Mouse (Mus musculus) lung, embryonic 15.5 days (tissue): ENCODE data around the gene Hspa1l. TPM values are rescaled to one million over a fixed set of nuclear protein-coding genes. Genes with fewer than 3 reads are reported as not detected.
A peak's percentile ranks its signal among the peaks of the same experiment; 100 is the strongest.

Source experiments
- ATAC-seq: fragments of 200-750 bp; cut with Nextera tagmentation; 2 replicates; pipeline ENCODE4 v1.8.0; 2017; ENCODE audit warnings: moderate number of reproducible peaks, borderline replicate concordance; ENCODE audit not compliant: low FRiP score, low TSS enrichment; ENCODE audit errors: extremely low read depth
- H3K27ac ChIP-seq: fragments of 300-500 bp; sonication (generic); 2 replicates; pipeline ENCODE4 v1.5.1; 2015; ENCODE audit warnings: moderate library complexity, mild to moderate bottlenecking, inconsistent platforms
- H3K27me3 ChIP-seq: fragments of 300-500 bp; sonication (generic); 2 replicates; pipeline ENCODE4 v1.6.1; 2015; ENCODE audit warnings: inconsistent platforms
- H3K36me3 ChIP-seq: fragments of 300-500 bp; sonication (generic); 2 replicates; pipeline ENCODE4 v1.6.1; 2015; ENCODE audit warnings: inconsistent platforms
- H3K4me1 ChIP-seq: fragments of 300-500 bp; sonication (generic); 2 replicates; pipeline ENCODE4 v1.6.1; 2015; ENCODE audit warnings: inconsistent platforms
- H3K4me2 ChIP-seq: fragments of 300-500 bp; sonication (generic); 2 replicates; pipeline ENCODE4 v1.6.1; 2015; ENCODE audit warnings: inconsistent platforms, mild to moderate bottlenecking, moderate library complexity
- H3K4me3 ChIP-seq: fragments of 300-500 bp; sonication (generic); 2 replicates; pipeline ENCODE4 v1.5.1; 2015; ENCODE audit warnings: mild to moderate bottlenecking, inconsistent platforms
- H3K9ac ChIP-seq: fragments of 300-500 bp; sonication (generic); 2 replicates; pipeline ENCODE4 v1.6.1; 2015; ENCODE audit warnings: inconsistent platforms
- H3K9me3 ChIP-seq: fragments of 300-500 bp; sonication (generic); 2 replicates; pipeline ENCODE4 v1.6.1; 2016; ENCODE audit warnings: inconsistent platforms
- WGBS: fragments of 180-500 bp; shearing (Covaris S2); methylation state at CpG from one replicate; pipeline ENCODE4 v1.1.7; 2015; 5-methylcytosine and 5-hydroxymethylcytosine counted together
- polyA plus RNA-seq: library from polyadenylated mRNA; unstranded; fragments of >200 nt; fragmentation: Nextera tagmentation; extraction: Ambion mirVana; gene quantifications from 2 replicates; pipeline ENCODE4 v1.2.1, GENCODE M21; 2015

Gene Hspa1l
- polyA plus RNA-seq, 1 experiment from 2014 or later, result 0.45 TPM

DNA sequence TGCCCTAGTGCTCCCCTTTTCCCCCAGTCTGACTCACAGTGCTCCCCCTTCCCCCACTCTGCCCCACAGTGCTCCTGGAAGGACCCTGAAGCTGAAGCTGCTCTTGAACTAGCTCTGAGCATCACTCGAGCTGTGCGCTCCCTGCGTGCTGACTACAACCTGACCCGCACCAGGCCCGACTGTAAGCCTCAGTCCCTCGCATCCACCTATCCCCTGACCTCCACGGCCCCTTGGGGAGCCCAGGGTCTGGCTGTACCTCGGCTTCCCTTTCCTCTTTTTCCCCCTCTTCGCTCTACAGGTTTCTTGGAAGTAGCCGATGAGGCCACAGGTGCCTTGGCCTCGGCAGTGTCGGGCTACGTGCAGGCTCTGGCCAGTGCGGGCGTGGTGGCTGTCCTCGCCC, 42.8 kb downstream of the Hspa1l start:
- WGBS, result 90% methylated on average over 16 of the region's 16 CpGs
- Histone ChIP-seq H3K9me3 (no peaks in the 10 kb centered on the region), H3K9ac (no peak overlapping the region), H3K27me3 (no peaks in the 10 kb centered on the region), H3K36me3 (peaks cover 61% of the 10 kb centered on the region), H3K4me1 (no peaks in the 10 kb centered on the region), H3K27ac (no peak overlapping the region), H3K4me3 (no peak overlapping the region), H3K4me2 (no peak overlapping the region)
- ATAC-seq, result no peak

DNA sequence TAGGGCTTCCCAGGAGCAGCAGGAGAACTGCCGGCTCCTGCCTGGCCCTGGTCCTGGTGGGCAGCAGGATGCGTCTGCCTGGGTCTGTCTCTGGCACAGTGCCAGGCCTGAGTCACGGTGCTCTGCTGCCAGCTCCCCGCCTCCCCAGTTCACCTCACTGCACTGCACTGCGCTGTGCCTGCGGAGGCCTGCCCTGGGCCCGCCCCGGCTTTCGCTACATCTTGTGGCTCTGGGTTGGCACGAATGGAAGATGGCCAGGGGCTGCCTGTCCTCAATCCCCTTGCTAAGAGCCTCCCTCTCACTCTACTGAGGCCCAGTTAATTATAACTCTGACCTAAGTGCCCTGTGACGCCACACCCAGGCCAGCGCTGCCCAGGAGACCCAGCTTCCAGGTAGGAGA, 43.9 kb downstream of the Hspa1l start, which contains the start of gene Vwa7:
Gene Vwa7 (plus strand): TSS at position 204 of the 400 bp plus-strand sequence.
- ATAC-seq, result no peak
- no peak within 1 kb of the TSS for H3K9ac ChIP-seq
- peaks cover 50% of the 10 kb centered on the region for H3K36me3 ChIP-seq

DNA sequence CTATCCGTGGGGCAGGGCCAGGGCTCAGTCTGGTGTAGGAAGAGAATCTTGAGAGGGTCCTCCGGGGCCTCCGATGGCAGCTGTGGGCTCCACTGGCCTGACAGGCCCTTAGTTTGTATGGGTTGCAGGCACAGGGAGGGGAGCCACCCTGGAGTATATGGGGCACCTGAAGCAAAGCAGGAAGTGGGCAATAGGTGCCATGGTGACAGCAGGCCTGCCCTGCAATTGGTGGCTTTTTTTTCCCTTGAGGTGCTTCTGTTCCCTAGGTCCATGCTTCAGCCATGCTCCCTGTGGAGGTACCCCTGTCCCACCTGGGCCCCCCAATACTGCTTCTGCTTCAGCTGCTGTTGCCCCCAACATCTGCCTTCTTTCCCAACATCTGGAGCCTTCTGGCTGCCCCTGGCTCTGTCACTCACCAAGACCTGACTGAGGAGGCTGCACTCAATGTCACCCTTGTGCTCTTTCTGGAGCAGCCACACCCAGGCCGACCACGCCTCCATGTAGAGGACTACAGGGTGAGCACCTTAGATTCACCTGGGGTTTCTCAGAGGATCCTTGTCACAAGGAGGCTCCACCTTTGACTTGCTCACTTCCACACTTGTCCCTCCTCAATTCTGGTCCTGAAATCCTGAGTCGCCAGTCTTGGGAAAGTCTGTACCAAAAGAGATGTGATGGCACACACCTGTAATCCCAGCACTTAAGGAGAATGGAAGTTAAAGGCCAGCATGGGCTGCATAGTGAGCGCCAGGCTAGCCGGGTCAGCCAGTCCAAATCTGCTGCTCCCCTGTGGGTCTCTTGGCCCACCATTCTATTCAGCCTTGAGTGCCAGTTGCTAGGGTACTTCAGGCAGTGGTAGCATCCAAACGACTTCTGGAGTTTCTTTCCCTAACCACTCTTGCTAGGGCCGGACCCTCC, 44.5 kb downstream of the Hspa1l start:
- Histone ChIP-seq H3K27me3 (no peaks in the 10 kb centered on the region), H3K36me3 (peaks cover 43% of the 10 kb centered on the region), H3K4me3 (no peak overlapping the region), H3K27ac (no peak overlapping the region), H3K4me1 (peaks cover 7% of the 10 kb centered on the region), H3K4me2 (no peak overlapping the region), H3K9me3 (no peaks in the 10 kb centered on the region), H3K9ac (no peak overlapping the region)
- no peak for ATAC-seq
- 76% methylated on average over 10 of the region's 10 CpGs for WGBS

More for the DNA sequence above, 43.9 kb downstream of the Hspa1l start, which contains the start of gene Vwa7:
- Histone ChIP-seq H3K4me2 (no peak within 1 kb of the TSS), H3K4me3 (no peak within 1 kb of the TSS), H3K27ac (no peak within 1 kb of the TSS), H3K4me1 (peaks cover 2% of the 10 kb centered on the region), H3K9me3 (no peaks in the 10 kb centered on the region), H3K27me3 (no peaks in the 10 kb centered on the region)
- 61% methylated on average over 12 of the region's 12 CpGs for WGBS

DNA sequence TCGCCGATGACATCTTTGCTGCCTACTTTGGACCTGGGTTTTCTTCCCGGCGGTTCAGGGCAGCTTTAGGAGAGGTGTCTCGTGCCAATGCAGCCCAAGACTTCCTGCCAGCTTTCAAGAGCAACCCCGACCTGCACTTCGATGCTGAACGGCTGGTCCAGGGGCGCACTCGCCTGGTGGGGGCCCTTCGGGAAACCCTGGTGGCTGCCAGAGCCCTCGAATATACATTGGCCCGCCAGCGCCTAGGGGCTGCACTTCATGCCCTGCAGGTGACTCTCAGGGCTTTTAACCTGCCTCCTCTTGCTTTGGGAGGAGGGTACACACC, 45.2 kb downstream of the Hspa1l start:
- no peaks in the 10 kb centered on the region for H3K27me3 ChIP-seq
- 69% methylated on average over 14 of the region's 14 CpGs for WGBS
- H3K27ac ChIP-seq, result no peak overlapping the region
- H3K36me3 ChIP-seq, result peaks cover 37% of the 10 kb centered on the region
- no peaks in the 10 kb centered on the region for H3K9me3 ChIP-seq
- H3K4me1 ChIP-seq, result peaks cover 9% of the 10 kb centered on the region
- no peak overlapping the region for H3K9ac ChIP-seq
- no peak overlapping the region for H3K4me2 ChIP-seq
- no peak for ATAC-seq
- H3K4me3 ChIP-seq, result no peak overlapping the region

DNA sequence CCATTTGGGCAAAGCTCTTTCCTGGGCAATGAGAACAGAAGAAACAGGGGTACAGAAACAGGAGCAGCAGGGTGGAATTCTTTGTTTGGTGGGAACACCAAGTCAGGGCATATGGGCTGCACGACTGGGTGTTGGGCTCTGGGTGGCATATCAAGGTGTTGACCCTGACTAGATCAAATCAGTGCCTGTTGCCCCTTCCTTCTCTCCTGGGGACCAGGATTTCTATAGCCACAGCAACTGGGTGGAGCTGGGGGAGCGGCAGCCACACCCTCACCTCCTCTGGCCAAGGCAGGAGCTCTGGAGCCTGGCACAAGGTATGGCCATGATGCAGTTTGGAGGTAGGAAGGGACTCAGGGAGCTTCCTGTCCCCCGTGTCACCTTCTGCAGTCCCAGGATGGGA, 45.7 kb downstream of the Hspa1l start:
- Histone ChIP-seq H3K4me1 (peaks cover 9% of the 10 kb centered on the region), H3K27ac (no peak overlapping the region), H3K9me3 (no peaks in the 10 kb centered on the region), H3K9ac (no peak overlapping the region), H3K4me2 (no peak overlapping the region), H3K27me3 (no peaks in the 10 kb centered on the region), H3K4me3 (no peak overlapping the region), H3K36me3 (peaks cover 32% of the 10 kb centered on the region)
- 81% methylated on average over 3 of the region's 3 CpGs for WGBS
- no peak for ATAC-seq

DNA sequence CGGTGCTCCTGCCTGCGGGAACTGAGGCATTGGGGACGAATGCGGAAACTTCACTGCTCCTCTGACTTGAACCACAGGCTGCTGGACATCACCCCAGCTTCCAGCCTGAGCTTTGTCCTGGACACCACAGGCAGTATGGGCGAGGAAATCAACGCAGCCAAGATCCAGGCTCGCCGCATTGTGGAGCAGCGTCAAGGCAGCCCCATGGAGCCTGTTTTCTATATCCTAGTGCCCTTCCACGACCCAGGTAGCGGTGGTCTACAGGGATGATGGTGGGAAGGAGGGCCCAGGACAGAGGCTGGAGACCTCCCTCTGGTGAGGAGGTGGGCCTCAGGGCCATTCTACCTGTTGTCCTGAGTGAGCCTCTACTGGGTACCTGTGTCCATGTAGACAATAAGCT, 47.4 kb downstream of the Hspa1l start:
- H3K4me1 ChIP-seq, result peaks cover 9% of the 10 kb centered on the region
- no peak overlapping the region for H3K27ac ChIP-seq
- H3K9ac ChIP-seq, result no peak overlapping the region
- no peaks in the 10 kb centered on the region for H3K27me3 ChIP-seq
- H3K4me3 ChIP-seq, result no peak overlapping the region
- no peaks in the 10 kb centered on the region for H3K9me3 ChIP-seq
- H3K4me2 ChIP-seq, result no peak overlapping the region
- ATAC-seq, result no peak
- peaks cover 15% of the 10 kb centered on the region for H3K36me3 ChIP-seq
- WGBS, result 72% methylated on average over 11 of the region's 11 CpGs

DNA sequence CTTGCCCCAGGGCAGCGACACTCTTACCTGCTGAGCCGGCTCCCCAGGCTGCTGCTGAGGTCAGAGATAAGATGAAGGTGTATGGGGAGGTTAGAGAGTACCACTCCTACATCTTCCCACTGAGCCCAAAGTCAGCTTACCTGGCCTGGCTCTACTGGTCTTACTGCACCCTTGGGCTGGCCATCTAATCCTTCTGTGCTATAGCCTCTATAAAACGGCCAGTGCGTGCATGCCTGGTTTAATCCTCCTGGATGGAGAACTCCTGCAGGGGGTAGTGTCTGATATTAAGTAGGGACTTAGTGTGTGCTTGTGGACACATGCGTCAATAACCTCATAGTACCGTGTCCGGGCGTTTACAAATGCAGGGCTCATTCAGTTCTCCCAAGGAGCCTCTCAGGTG, 48.0 kb downstream of the Hspa1l start:
- H3K4me1 ChIP-seq, result peaks cover 12% of the 10 kb centered on the region
- H3K27me3 ChIP-seq, result no peaks in the 10 kb centered on the region
- WGBS, result 80% methylated on average over 8 of the region's 8 CpGs
- no peak for ATAC-seq
- no peak overlapping the region for H3K4me3 ChIP-seq
- no peak overlapping the region for H3K9ac ChIP-seq
- H3K36me3 ChIP-seq, result peaks cover 8% of the 10 kb centered on the region
- H3K27ac ChIP-seq, result no peak overlapping the region
- H3K4me2 ChIP-seq, result no peak overlapping the region
- H3K9me3 ChIP-seq, result no peaks in the 10 kb centered on the region

DNA sequence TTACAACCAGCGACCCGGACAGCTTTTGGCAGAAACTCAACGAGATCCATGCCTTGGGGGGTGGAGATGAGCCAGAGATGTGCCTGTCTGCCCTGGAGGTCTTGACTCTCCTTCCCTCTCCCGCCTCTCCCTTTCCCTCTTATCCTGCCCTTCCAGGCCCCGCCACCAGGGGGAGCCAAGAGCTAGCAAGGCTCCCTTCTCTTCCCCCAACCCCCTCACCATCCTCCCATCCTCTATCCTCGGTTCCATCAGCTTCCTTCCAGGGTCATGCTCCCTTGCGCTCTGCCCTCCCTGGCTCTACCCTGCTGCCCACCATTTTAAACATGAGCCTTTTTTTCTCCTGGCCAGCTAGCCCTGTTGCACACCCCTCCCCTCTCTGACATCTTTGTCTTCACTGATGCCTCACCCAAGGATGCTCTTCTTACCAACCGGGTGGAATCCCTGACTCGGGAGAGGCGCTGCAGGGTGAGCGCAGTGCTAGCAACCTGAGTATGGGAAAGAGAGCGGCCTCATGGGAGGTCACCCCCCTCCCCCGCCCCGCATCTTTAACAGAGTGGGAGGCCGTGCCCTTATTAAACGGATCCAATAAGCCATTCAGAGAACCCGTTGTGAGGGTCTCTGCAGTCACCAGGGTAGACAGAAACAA, 48.8 kb downstream of the Hspa1l start:
- ATAC-seq, result no peak

DNA sequence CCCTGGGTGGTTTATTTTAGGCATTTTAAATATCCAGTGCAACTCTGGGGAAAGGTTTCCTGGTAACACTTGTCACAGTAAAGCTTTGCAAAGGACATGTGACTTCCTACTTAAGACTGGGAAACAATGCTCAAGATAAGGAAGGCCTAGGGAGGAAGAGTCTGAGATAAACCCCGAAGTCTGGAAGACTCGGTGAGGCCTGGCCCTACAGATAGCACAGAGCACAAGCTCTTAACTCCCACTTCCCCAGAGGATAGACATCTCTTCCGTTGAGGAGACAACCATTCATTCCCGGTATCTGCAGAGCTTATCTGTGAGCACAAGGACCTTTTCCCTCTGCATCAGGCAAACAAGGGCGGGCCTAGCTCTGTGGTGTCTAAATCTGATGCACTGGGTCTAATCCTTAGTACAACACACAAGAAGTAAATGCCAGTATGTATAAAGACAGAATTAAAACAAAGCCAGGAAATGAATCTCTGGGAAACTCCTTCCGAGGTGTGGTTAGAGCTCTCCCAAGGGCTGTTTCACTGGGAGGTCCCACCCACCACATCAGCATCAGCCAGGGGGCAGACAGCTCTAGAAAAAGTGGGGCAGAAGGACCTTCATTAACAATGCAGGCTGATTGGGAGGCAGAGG, 49.5 kb downstream of the Hspa1l start:
- no peak overlapping the region for H3K9ac ChIP-seq
- H3K9me3 ChIP-seq, result no peaks in the 10 kb centered on the region
- H3K36me3 ChIP-seq, result no peaks in the 10 kb centered on the region
- no peaks in the 10 kb centered on the region for H3K27me3 ChIP-seq
- H3K4me1 ChIP-seq, result peaks cover 25% of the 10 kb centered on the region
- WGBS, result 37% methylated on average over 6 of the region's 6 CpGs
- H3K27ac ChIP-seq, result peak overlapping the region; percentile 49
- no peak for ATAC-seq
- no peak overlapping the region for H3K4me3 ChIP-seq
- H3K4me2 ChIP-seq, result peak overlapping the region; percentile 32; the same call in 1 of the 2 replicates

More for the DNA sequence above, 48.8 kb downstream of the Hspa1l start:
- H3K4me1 ChIP-seq, result peaks cover 20% of the 10 kb centered on the region
- peak overlapping the region; percentile 49 for H3K27ac ChIP-seq
- H3K36me3 ChIP-seq, result peaks cover under 1% of the 10 kb centered on the region; the same call in 1 of the 2 replicates
- 9% methylated on average over 16 of the region's 17 CpGs for WGBS
- peak overlapping the region; percentile 32 for H3K4me2 ChIP-seq
- no peaks in the 10 kb centered on the region for H3K9me3 ChIP-seq
- H3K27me3 ChIP-seq, result no peaks in the 10 kb centered on the region
- H3K9ac ChIP-seq, result no peak overlapping the region
- no peak overlapping the region for H3K4me3 ChIP-seq

DNA sequence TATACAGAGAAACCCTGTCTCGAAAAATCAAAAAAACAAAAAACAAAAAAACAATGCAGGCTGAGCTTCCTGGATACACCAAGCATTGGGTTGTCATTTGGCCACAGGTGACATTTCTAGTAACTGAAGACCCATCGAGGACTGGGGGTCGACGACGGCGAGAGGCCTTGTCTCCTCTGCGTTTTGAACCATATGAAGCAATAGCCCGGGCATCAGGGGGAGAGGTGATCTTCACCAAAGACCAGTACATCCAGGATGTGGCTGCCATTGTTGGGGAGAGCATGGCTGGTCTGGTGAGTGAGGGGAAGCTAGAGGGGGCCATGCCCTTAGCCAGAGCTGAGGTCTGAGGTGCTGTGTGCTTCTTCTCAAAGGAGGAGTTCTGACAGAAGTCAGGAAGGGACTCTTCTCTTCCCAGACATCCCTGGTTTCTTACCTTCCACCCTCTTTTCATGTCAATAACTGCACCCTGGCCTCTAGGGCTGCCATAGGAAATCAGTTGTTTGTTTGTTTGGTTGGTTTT, 50.1 kb downstream of the Hspa1l start:
- no peak overlapping the region for H3K9ac ChIP-seq
- H3K4me3 ChIP-seq, result no peak overlapping the region
- no peaks in the 10 kb centered on the region for H3K36me3 ChIP-seq
- ATAC-seq, result no peak
- no peak overlapping the region for H3K4me2 ChIP-seq
- no peaks in the 10 kb centered on the region for H3K27me3 ChIP-seq
- H3K4me1 ChIP-seq, result peaks cover 30% of the 10 kb centered on the region
- peak overlapping the region; percentile 49 for H3K27ac ChIP-seq
- WGBS, result 89% methylated on average over 8 of the region's 8 CpGs
- H3K9me3 ChIP-seq, result no peaks in the 10 kb centered on the region

DNA sequence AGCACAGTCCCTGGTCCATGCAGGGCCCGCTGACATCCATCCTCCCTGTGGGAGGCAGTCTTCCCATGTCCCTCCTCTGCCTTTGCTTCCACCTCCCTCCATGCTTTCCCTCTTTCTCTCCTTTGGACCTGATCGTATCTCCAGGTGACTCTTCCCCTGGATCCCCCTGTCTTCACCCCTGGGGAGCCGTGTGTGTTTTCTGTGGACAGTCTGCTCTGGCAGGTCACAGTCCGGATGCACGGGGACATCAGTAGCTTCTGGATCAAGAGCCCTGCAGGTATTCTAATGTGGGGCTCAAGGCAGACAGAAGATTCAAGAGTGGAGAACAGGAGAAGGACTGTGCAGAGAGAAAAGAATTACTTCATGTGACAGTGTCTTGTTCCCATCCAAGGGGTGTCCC, 50.7 kb downstream of the Hspa1l start:
- peaks cover 33% of the 10 kb centered on the region for H3K4me1 ChIP-seq
- H3K27me3 ChIP-seq, result no peaks in the 10 kb centered on the region
- H3K4me2 ChIP-seq, result no peak overlapping the region
- no peak overlapping the region for H3K9ac ChIP-seq
- no peaks in the 10 kb centered on the region for H3K9me3 ChIP-seq
- no peak overlapping the region for H3K27ac ChIP-seq
- WGBS, result 79% methylated on average over 5 of the region's 5 CpGs
- H3K36me3 ChIP-seq, result no peaks in the 10 kb centered on the region
- H3K4me3 ChIP-seq, result no peak overlapping the region
- ATAC-seq, result no peak

DNA sequence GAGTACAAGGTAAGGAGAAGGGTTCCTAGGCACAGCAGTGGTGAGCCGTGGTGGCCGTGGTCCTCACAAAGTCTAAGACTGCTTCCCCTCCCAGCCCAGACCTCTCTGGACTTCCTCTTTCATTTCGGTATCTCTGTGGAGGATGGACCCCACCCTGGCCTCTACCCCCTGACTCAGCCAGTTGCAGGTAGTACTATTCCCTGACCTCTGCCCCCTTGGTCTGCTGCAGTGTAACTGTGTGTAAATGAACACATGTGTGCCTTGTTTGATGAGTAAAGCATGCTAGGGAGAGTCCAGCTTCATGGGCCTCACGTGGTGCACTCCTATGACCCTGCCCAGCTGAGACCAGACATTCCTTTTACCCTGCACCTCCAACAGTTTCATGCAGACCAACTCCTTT, 51.3 kb downstream of the Hspa1l start:
- H3K27me3 ChIP-seq, result no peaks in the 10 kb centered on the region
- no peaks in the 10 kb centered on the region for H3K9me3 ChIP-seq
- H3K4me2 ChIP-seq, result no peak overlapping the region
- ATAC-seq, result no peak
- H3K9ac ChIP-seq, result no peak overlapping the region
- H3K27ac ChIP-seq, result no peak overlapping the region
- peaks cover 33% of the 10 kb centered on the region for H3K4me1 ChIP-seq
- H3K4me3 ChIP-seq, result no peak overlapping the region
- H3K36me3 ChIP-seq, result no peaks in the 10 kb centered on the region
- 63% methylated on average over 4 of the region's 4 CpGs for WGBS
